Mouse (Mus musculus): ENCODE data around the gene Coq2. TPM values are rescaled to one million over a fixed set of nuclear protein-coding genes. Genes with fewer than 3 reads are reported as not detected.

The Coq2 gene
- 10 to 100 TPM; 80.6 to 84.9 TPM for total RNA-seq (2021)
- long read RNA-seq, transcript Coq2-201 (7 exons, 1,743 nt), result major isoform, 77 of 137 reads
- long read RNA-seq, partial matches to known transcripts, result 4 of 137 reads
- long read RNA-seq, other reads (novel, unspliced or antisense), result 56 of 137 reads

GRCm38 (mm10) chr5:100674711-100675376 is at the start of gene Coq2:
Coq2 (minus strand) TSS chr5:100675140.
- peak in 1 of 2 experiments; percentile 79 for DNase-seq (ENCODE audit: low spot score in 2 of 2)

GRCm38 (mm10) chr5:100719235-100720088 is 44.5 kb upstream of the Coq2 start, which contains the start of gene Hpse:
Hpse (minus strand) TSS chr5:100719716.
- DNase-seq (ENCODE audit: low spot score in 2 of 2), result no peak

- DNase-seq (ENCODE audit: low spot score in 2 of 2), result no peak
Measured at GRCm38 (mm10) chr5:100716762-100717161, 41.8 kb upstream of the Coq2 start.

GRCm38 (mm10) chr5:100711219-100711618 is 36.3 kb upstream of the Coq2 start:
- DNase-seq (ENCODE audit: low spot score in 2 of 2), result no peak

- no peak for DNase-seq (ENCODE audit: low spot score in 2 of 2)
Measured at GRCm38 (mm10) chr5:100710012-100710411, 35.1 kb upstream of the Coq2 start.

- DNase-seq (ENCODE audit: low spot score in 2 of 2), result no peak
Measured at GRCm38 (mm10) chr5:100709035-100709434, 34.1 kb upstream of the Coq2 start.

GRCm38 (mm10) chr5:100706675-100707074 is 31.7 kb upstream of the Coq2 start:
- no peak for DNase-seq (ENCODE audit: low spot score in 2 of 2)

GRCm38 (mm10) chr5:100704272-100704671 is 29.3 kb upstream of the Coq2 start:
- no peak for DNase-seq (ENCODE audit: low spot score in 2 of 2)

GRCm38 (mm10) chr5:100702325-100702724 is 27.4 kb upstream of the Coq2 start:
- no peak for DNase-seq (ENCODE audit: low spot score in 2 of 2)

GRCm38 (mm10) chr5:100700861-100701620 is 26.1 kb upstream of the Coq2 start:
- DNase-seq (ENCODE audit: low spot score in 2 of 2), result no peak

GRCm38 (mm10) chr5:100697886-100698285 is 22.9 kb upstream of the Coq2 start:
- DNase-seq (ENCODE audit: low spot score in 2 of 2), result no peak

GRCm38 (mm10) chr5:100697398-100697797 is 22.5 kb upstream of the Coq2 start:
- DNase-seq (ENCODE audit: low spot score in 2 of 2), result no peak

GRCm38 (mm10) chr5:100685631-100686030 is 10.7 kb upstream of the Coq2 start:
- DNase-seq (ENCODE audit: low spot score in 2 of 2), result no peak

- DNase-seq (ENCODE audit: low spot score in 2 of 2), result no peak
Measured at GRCm38 (mm10) chr5:100680542-100680933, 5.6 kb upstream of the Coq2 start.

- DNase-seq (ENCODE audit: low spot score in 2 of 2), result no peak
Measured at GRCm38 (mm10) chr5:100679911-100680541, 5.1 kb upstream of the Coq2 start.

- peak; percentile 81 to 92 for DNase-seq (ENCODE audit: low spot score in 2 of 2)
Measured at GRCm38 (mm10) chr5:100673745-100674486, 1.0 kb downstream of the Coq2 start.

GRCm38 (mm10) chr5:100672403-100672802 is 2.5 kb downstream of the Coq2 start:
- DNase-seq (ENCODE audit: low spot score in 2 of 2), result no peak

- no peak for DNase-seq (ENCODE audit: low spot score in 2 of 2)
Measured at GRCm38 (mm10) chr5:100671897-100672296, 3.0 kb downstream of the Coq2 start.

GRCm38 (mm10) chr5:100671398-100671797 is 3.5 kb downstream of the Coq2 start:
- DNase-seq (ENCODE audit: low spot score in 2 of 2), result peak in 1 of 2 experiments; percentile 67

GRCm38 (mm10) chr5:100666965-100667364 is 8.0 kb downstream of the Coq2 start:
- DNase-seq (ENCODE audit: low spot score in 2 of 2), result no peak

All from layer of hippocampus, adult 18-20 months (tissue).